22 mouse cellular contexts compared by ENCODE assay signal in genomic region chr15:13602133-13602532, GRCm38 (mm10).
DNase-seq lines count a peak whose midpoint lies in the region; ATAC-seq and TF ChIP-seq lines count a peak whose summit lies in the region.
"Had no signal": no experiment of that assay in that cellular context is flagged by ENCODE, and none has a peak within 500 bp of the region (broad histone marks: within the 10 kb centered on the region; RNA-seq: fewer than 3 reads in every experiment).

No protein-coding gene starts in this region.

- WGBS in kidney, postnatal 0 days: 78% methylated on average over 1 of the region's 1 CpGs
- WGBS in midbrain, embryonic 11.5 days: 87% methylated on average over 1 of the region's 1 CpGs
- 87% methylated on average over 1 of the region's 1 CpGs for WGBS in midbrain, embryonic 14.5 days
- 66% methylated on average over 1 of the region's 1 CpGs for WGBS in intestine, postnatal 0 days

- no peak; the same call in 1 of the 2 replicates for ATAC-seq in kidney, postnatal 0 days (replicated peaks; ENCODE audit: low FRiP score, low read depth)
- no peak for ATAC-seq in midbrain, embryonic 11.5 days (ENCODE audit: low FRiP score)
- ATAC-seq in midbrain, embryonic 14.5 days (ENCODE audit: low FRiP score, low TSS enrichment): no peak
- 0 out of 2 replicates have a peak, but pooled peaks have one; percentile 22 for ATAC-seq in intestine, postnatal 0 days
- ATAC-seq: CD4-positive, CD25-positive, alpha-beta regulatory T cell, adult 4 months; forebrain, embryonic 14.5 days; forebrain, postnatal 0 days had no signal

- H3K9me3 ChIP-seq in kidney, postnatal 0 days (replicated peaks; ENCODE audit: low read length): no peaks in the 10 kb centered on the region
- no peaks in the 10 kb centered on the region for H3K9me3 ChIP-seq in midbrain, embryonic 11.5 days (ENCODE audit: control insufficient read depth, low read length)
- H3K9me3 ChIP-seq in midbrain, embryonic 14.5 days (ENCODE audit: control insufficient read depth, low read length): no peaks in the 10 kb centered on the region
- H3K9me3 ChIP-seq in intestine, postnatal 0 days (ENCODE audit: control insufficient read depth): no peaks in the 10 kb centered on the region
- H3K9me3 ChIP-seq: embryonic facial prominence, embryonic 12.5 days; embryonic facial prominence, embryonic 15.5 days; hindbrain, embryonic 12.5 days had no signal

- no peaks in the 10 kb centered on the region for H3K27me3 ChIP-seq in kidney, postnatal 0 days (ENCODE audit: insufficient read depth, low read length)
- no peaks in the 10 kb centered on the region for H3K27me3 ChIP-seq in midbrain, embryonic 11.5 days (ENCODE audit: control insufficient read depth, insufficient read depth, low read length)
- H3K27me3 ChIP-seq in midbrain, embryonic 14.5 days (ENCODE audit: control insufficient read depth, insufficient read depth, low read length): no peaks in the 10 kb centered on the region
- no peaks in the 10 kb centered on the region for H3K27me3 ChIP-seq in intestine, postnatal 0 days (replicated peaks; ENCODE audit: control insufficient read depth, insufficient read depth, low read length)
- H3K27me3 ChIP-seq: embryonic facial prominence, embryonic 12.5 days; embryonic facial prominence, embryonic 15.5 days; hindbrain, embryonic 12.5 days had no signal

- DNase-seq in kidney, postnatal 0 days (ENCODE audit: low spot score): peak; percentile 6
- no peak for DNase-seq in kidney, adult 18-20 months
- peak; percentile 28 for DNase-seq in midbrain, embryonic 11.5 days (ENCODE audit: low spot score, missing footprints)
- no peak for DNase-seq in midbrain, embryonic 14.5 days
- no peak for DNase-seq in retina, postnatal 1 day
- DNase-seq: adrenal gland, adult 2 months; adrenal gland, postnatal 14 days; cerebellum, adult 11 months; cerebellum, adult 2 months; cerebellum, adult 9-11 months; cerebellum, postnatal 25 days; forebrain, postnatal 0 days; gastrocnemius, adult 2 months; gastrocnemius, postnatal 14 days; heart, adult 11 months had no signal

- no peak for TF ChIP-seq CTCF in kidney, postnatal 0 days (IDR thresholded peaks at IDR 0.05; ENCODE audit: low read depth)
- TF ChIP-seq CTCF in intestine, postnatal 0 days (IDR thresholded peaks at IDR 0.05; ENCODE audit: low read depth): no peak

- no peak overlapping the region for H3K9ac ChIP-seq in kidney, postnatal 0 days (ENCODE audit: low read depth, low read length)
- no peak overlapping the region for H3K9ac ChIP-seq in midbrain, embryonic 11.5 days (ENCODE audit: low read length)
- H3K9ac ChIP-seq in midbrain, embryonic 14.5 days (replicated peaks; ENCODE audit: low read length): no peak overlapping the region
- no peak overlapping the region for H3K9ac ChIP-seq in intestine, postnatal 0 days (ENCODE audit: low read depth, low read length)
- H3K9ac ChIP-seq: embryonic facial prominence, embryonic 12.5 days; embryonic facial prominence, embryonic 15.5 days; forebrain, postnatal 0 days; hindbrain, embryonic 12.5 days had no signal

- H3K4me1 ChIP-seq in kidney, postnatal 0 days (replicated peaks; ENCODE audit: insufficient read depth, low read length): no peaks in the 10 kb centered on the region
- H3K4me1 ChIP-seq in midbrain, embryonic 11.5 days (ENCODE audit: control insufficient read depth, insufficient read depth, low read length): no peaks in the 10 kb centered on the region
- no peaks in the 10 kb centered on the region for H3K4me1 ChIP-seq in midbrain, embryonic 14.5 days (ENCODE audit: control insufficient read depth, insufficient read depth, low read length)
- H3K4me1 ChIP-seq in intestine, postnatal 0 days (replicated peaks; ENCODE audit: control insufficient read depth, insufficient read depth, low read length): no peaks in the 10 kb centered on the region
- H3K4me1 ChIP-seq: embryonic facial prominence, embryonic 12.5 days; embryonic facial prominence, embryonic 15.5 days; hindbrain, embryonic 12.5 days had no signal

- H3K27ac ChIP-seq in kidney, postnatal 0 days: no peak overlapping the region
- no peak overlapping the region for H3K27ac ChIP-seq in midbrain, embryonic 11.5 days (ENCODE audit: low read depth, low read length)
- no peak overlapping the region for H3K27ac ChIP-seq in midbrain, embryonic 14.5 days (replicated peaks; ENCODE audit: low read depth, low read length)
- H3K27ac ChIP-seq in intestine, postnatal 0 days (ENCODE audit: low read depth, low read length): no peak overlapping the region
- H3K27ac ChIP-seq: embryonic facial prominence, embryonic 12.5 days; embryonic facial prominence, embryonic 15.5 days; gastrocnemius, adult 2 months; hindbrain, embryonic 12.5 days had no signal

- no peaks in the 10 kb centered on the region for H3K36me3 ChIP-seq in kidney, postnatal 0 days (ENCODE audit: insufficient read depth, low read length)
- H3K36me3 ChIP-seq in midbrain, embryonic 11.5 days (ENCODE audit: control insufficient read depth, insufficient read depth, low read length): no peaks in the 10 kb centered on the region
- no peaks in the 10 kb centered on the region for H3K36me3 ChIP-seq in midbrain, embryonic 14.5 days (ENCODE audit: control insufficient read depth, insufficient read depth, low read length)
- H3K36me3 ChIP-seq in intestine, postnatal 0 days (ENCODE audit: control insufficient read depth, insufficient read depth): no peaks in the 10 kb centered on the region
- H3K36me3 ChIP-seq: embryonic facial prominence, embryonic 12.5 days; embryonic facial prominence, embryonic 15.5 days; hindbrain, embryonic 12.5 days had no signal

- no peak overlapping the region for H3K4me2 ChIP-seq in kidney, postnatal 0 days (ENCODE audit: low read length)
- H3K4me2 ChIP-seq in midbrain, embryonic 11.5 days: no peak overlapping the region
- H3K4me2 ChIP-seq in midbrain, embryonic 14.5 days (ENCODE audit: low read length): no peak overlapping the region
- H3K4me2 ChIP-seq in intestine, postnatal 0 days (replicated peaks; ENCODE audit: low read depth): no peak overlapping the region
- H3K4me2 ChIP-seq: embryonic facial prominence, embryonic 12.5 days; embryonic facial prominence, embryonic 15.5 days; heart, embryonic 11.5 days; hindbrain, embryonic 12.5 days had no signal

- no peak overlapping the region for H3K4me3 ChIP-seq in kidney, postnatal 0 days (replicated peaks; ENCODE audit: low read depth, low read length)
- H3K4me3 ChIP-seq in midbrain, embryonic 11.5 days (ENCODE audit: low read depth, low read length): no peak overlapping the region
- no peak overlapping the region for H3K4me3 ChIP-seq in midbrain, embryonic 14.5 days (replicated peaks; ENCODE audit: low read depth, low read length)
- no peak overlapping the region for H3K4me3 ChIP-seq in intestine, postnatal 0 days (ENCODE audit: low read depth, low read length)
- H3K4me3 ChIP-seq: embryonic facial prominence, embryonic 12.5 days; embryonic facial prominence, embryonic 15.5 days; gastrocnemius, adult 2 months; hindbrain, embryonic 12.5 days had no signal

Comparison
In these comparisons a context has a peak if more than half of its experiments do, and no peak if none do; other contexts are left out.
1. DNase-seq: peak in kidney, postnatal 0 days (single experiment) and midbrain, embryonic 11.5 days (single experiment); none in kidney, adult 18-20 months (single experiment), midbrain, embryonic 14.5 days (single experiment) and retina, postnatal 1 day (single experiment).